Mouse (Mus musculus) forebrain, postnatal 0 days (tissue): ENCODE data around the gene Kif1c. TPM values are rescaled to one million over a fixed set of nuclear protein-coding genes. Genes with fewer than 3 reads are reported as not detected.

Source experiments
- ATAC-seq: fragments of 200-750 bp; cut with Nextera tagmentation; 2 replicates; pipeline ENCODE4 v1.8.0; 2017; ENCODE audit warnings: mild to moderate bottlenecking, moderate library complexity
- DNase-seq: peaks from one replicate; pipeline ENCODE4 v3.0.0-alpha.2; 2015
- H3K27ac ChIP-seq: fragments of 300-500 bp; sonication (generic); 2 replicates; pipeline ENCODE4 v1.5.1; 2014; ENCODE audit warnings: low read depth, mild to moderate bottlenecking, antibody characterized with exemption, low read length, moderate library complexity, mixed read lengths
- H3K27me3 ChIP-seq: fragments of 300-500 bp; sonication (generic); 2 replicates; pipeline ENCODE4 v1.6.1; 2014; ENCODE audit warnings: mild to moderate bottlenecking, low read length, mixed read lengths; ENCODE audit not compliant: insufficient read depth
- H3K36me3 ChIP-seq: fragments of 300-500 bp; sonication (generic); 2 replicates; pipeline ENCODE4 v1.6.1; 2014; ENCODE audit warnings: mild to moderate bottlenecking, moderate library complexity; ENCODE audit not compliant: insufficient read depth
- H3K4me1 ChIP-seq: fragments of 300-500 bp; sonication (generic); 2 replicates; pipeline ENCODE4 v1.6.1; 2014; ENCODE audit warnings: antibody characterized with exemption; ENCODE audit not compliant: insufficient read depth
- H3K4me2 ChIP-seq: fragments of 300-500 bp; sonication (generic); 2 replicates; pipeline ENCODE4 v1.6.1; 2014; ENCODE audit warnings: low read depth, mild to moderate bottlenecking, moderate library complexity
- H3K4me3 ChIP-seq: fragments of 300-500 bp; sonication (generic); 2 replicates; pipeline ENCODE4 v1.5.1; 2014; ENCODE audit warnings: low read depth, low read length, mixed read lengths
- H3K9ac ChIP-seq: fragments of 300-500 bp; sonication (generic); 2 replicates; pipeline ENCODE4 v1.6.1; 2014; ENCODE audit warnings: mild to moderate bottlenecking
- H3K9me3 ChIP-seq: fragments of 300-500 bp; sonication (generic); 2 replicates; pipeline ENCODE4 v1.6.1; 2016; ENCODE audit warnings: low read length
- CTCF ChIP-seq: sonication (generic); IDR thresholded peaks from 2 replicates; pipeline ENCODE4 v1.5.1; 2016; ENCODE audit warnings: antibody characterized with exemption, control low read depth, low read depth
- WGBS: fragments of 180-500 bp; shearing (Covaris S2); extraction: QIAGEN DNeasy Blood & Tissue Kit; methylation state at CpG from one replicate; pipeline ENCODE4 v1.1.7; 2014; 5-methylcytosine and 5-hydroxymethylcytosine counted together
- polyA plus RNA-seq: library from polyadenylated mRNA; unstranded; fragments of >200 nt; fragmentation: Nextera tagmentation; extraction: Ambion mirVana; gene quantifications from 2 replicates; pipeline ENCODE4 v1.2.1, GENCODE M21; 2015
- total RNA-seq: library from RNA; depleted of rRNA; stranded (reverse); fragments of >200 nt; gene quantifications from 2 replicates; pipeline ENCODE4 v1.2.3, GENCODE M21; 2014; rRNA removed

The Kif1c gene
- total RNA-seq (16.8 and 25.9 TPM in 2 replicates), polyA plus RNA-seq (1.1 and 1.2 TPM in 2 replicates)

- ATAC-seq (peak; percentile 99), DNase-seq (peak; percentile 96)
- Histone ChIP-seq H3K36me3 (peaks cover 20% of the 10 kb centered on the region), H3K27me3 (no peaks in the 10 kb centered on the region), H3K4me2 (peak within 1 kb of the TSS; percentile 90), H3K27ac (peak within 1 kb of the TSS; percentile 75), H3K4me3 (peak within 1 kb of the TSS; percentile 91), H3K9ac (peak within 1 kb of the TSS; percentile 80), H3K9me3 (no peaks in the 10 kb centered on the region), H3K4me1 (peaks cover 8% of the 10 kb centered on the region; the same call in 1 of the 2 replicates)
- WGBS, result 3% methylated on average over 68 of the region's 69 CpGs
- no peak for TF ChIP-seq CTCF
Measured at GRCm38 (mm10) chr11:70699722-70700556, at the start of gene Kif1c, which contains the start of gene Inca1. TSS of gene Kif1c (plus strand) at chr11:70700548. TSS of gene Inca1 (minus strand) at chr11:70700155.

- TF ChIP-seq CTCF, result no peak
- DNase-seq (no peak), ATAC-seq (no peak)
- H3K4me2 ChIP-seq, result no peak overlapping the region
- peaks cover 34% of the 10 kb centered on the region for H3K36me3 ChIP-seq
- no peaks in the 10 kb centered on the region for H3K27me3 ChIP-seq
- 84% methylated on average over 2 of the region's 2 CpGs for WGBS
- peaks cover 9% of the 10 kb centered on the region for H3K4me1 ChIP-seq
- H3K9ac ChIP-seq, result no peak overlapping the region
- H3K4me3 ChIP-seq, result no peak overlapping the region
- H3K27ac ChIP-seq, result no peak overlapping the region
- no peaks in the 10 kb centered on the region for H3K9me3 ChIP-seq
Measured at GRCm38 (mm10) chr11:70651391-70651790, 49.0 kb upstream of the Kif1c start.

GRCm38 (mm10) chr11:70652029-70652883 lies 48.1 kb upstream of the Kif1c start:
- 70% methylated on average over 12 of the region's 12 CpGs for WGBS
- DNase-seq (no peak), ATAC-seq (no peak)
- H3K4me3 ChIP-seq, result no peak overlapping the region
- no peak for TF ChIP-seq CTCF
- H3K27me3 ChIP-seq, result no peaks in the 10 kb centered on the region
- H3K9me3 ChIP-seq, result no peaks in the 10 kb centered on the region
- peak overlapping the region; percentile 87 for H3K4me2 ChIP-seq
- peaks cover 8% of the 10 kb centered on the region; the same call in 1 of the 2 replicates for H3K4me1 ChIP-seq
- no peak overlapping the region for H3K27ac ChIP-seq
- H3K36me3 ChIP-seq, result peaks cover 34% of the 10 kb centered on the region
- 0 out of 2 replicates have a peak overlapping the region, but pooled peaks have one; percentile 97 for H3K9ac ChIP-seq

- H3K9me3 ChIP-seq, result no peaks in the 10 kb centered on the region
- WGBS, result 60% methylated on average over 6 of the region's 6 CpGs
- H3K4me2 ChIP-seq, result peak overlapping the region; percentile 87
- H3K27me3 ChIP-seq, result no peaks in the 10 kb centered on the region
- TF ChIP-seq CTCF, result no peak
- H3K4me3 ChIP-seq, result peak overlapping the region; percentile 98
- ATAC-seq (no peak), DNase-seq (no peak)
- H3K27ac ChIP-seq, result peak overlapping the region; percentile 97; the same call in 1 of the 2 replicates
- peak overlapping the region; percentile 97; the same call in 1 of the 2 replicates for H3K9ac ChIP-seq
- H3K36me3 ChIP-seq, result peaks cover 34% of the 10 kb centered on the region
- H3K4me1 ChIP-seq, result peaks cover 8% of the 10 kb centered on the region; the same call in 1 of the 2 replicates
Measured at GRCm38 (mm10) chr11:70652884-70653344, 47.4 kb upstream of the Kif1c start.

GRCm38 (mm10) chr11:70653345-70654197 lies 46.8 kb upstream of the Kif1c start:
- no peaks in the 10 kb centered on the region for H3K9me3 ChIP-seq
- peak overlapping the region; percentile 97 for H3K27ac ChIP-seq
- H3K36me3 ChIP-seq, result peaks cover 30% of the 10 kb centered on the region
- WGBS, result 2% methylated on average over 60 of the region's 63 CpGs
- H3K27me3 ChIP-seq, result no peaks in the 10 kb centered on the region
- H3K4me3 ChIP-seq, result peak overlapping the region; percentile 98
- H3K9ac ChIP-seq, result peak overlapping the region; percentile 97
- 0 out of 2 replicates have a peak, but pooled peaks cover 1% of the 10 kb centered on the region for H3K4me1 ChIP-seq
- 0 out of 2 replicates have a peak, but pooled peaks have one; percentile 14 for TF ChIP-seq CTCF
- ATAC-seq (peak; percentile 73), DNase-seq (peak; percentile 68)
- H3K4me2 ChIP-seq, result peak overlapping the region; percentile 87
